Mouse (Mus musculus) embryonic facial prominence, embryonic 15.5 days (tissue): ENCODE results near the gene Atf4. TPM values are rescaled to one million over a fixed set of nuclear protein-coding genes. Genes with fewer than 3 reads are reported as not detected.

Experiments
- ATAC-seq: fragments of 200-750 bp; cut with Nextera tagmentation; 2 replicates; pipeline ENCODE4 v1.8.0; 2017; ENCODE audit warnings: low read depth, moderate TSS enrichment; ENCODE audit not compliant: insufficient number of reproducible peaks, low FRiP score, low TSS enrichment
- H3K27ac ChIP-seq: fragments of 300-500 bp; sonication (generic); replicated peaks from 2 replicates; pipeline ENCODE4 v1.5.1; 2015; ENCODE audit warnings: mild to moderate bottlenecking, inconsistent platforms
- H3K27me3 ChIP-seq: fragments of 300-500 bp; sonication (generic); 2 replicates; pipeline ENCODE4 v1.6.1; 2015; ENCODE audit warnings: inconsistent platforms
- H3K36me3 ChIP-seq: fragments of 300-500 bp; sonication (generic); 2 replicates; pipeline ENCODE4 v1.6.1; 2015; ENCODE audit warnings: mild to moderate bottlenecking, inconsistent platforms
- H3K4me1 ChIP-seq: fragments of 300-500 bp; sonication (generic); 2 replicates; pipeline ENCODE4 v1.6.1; 2015; ENCODE audit warnings: inconsistent platforms
- H3K4me2 ChIP-seq: fragments of 300-500 bp; sonication (generic); replicated peaks from 2 replicates; pipeline ENCODE4 v1.6.1; 2015; ENCODE audit warnings: mild to moderate bottlenecking, inconsistent platforms
- H3K4me3 ChIP-seq: fragments of 300-500 bp; sonication (generic); replicated peaks from 2 replicates; pipeline ENCODE4 v1.5.1; 2015; ENCODE audit warnings: mild to moderate bottlenecking, inconsistent platforms
- H3K9ac ChIP-seq: fragments of 300-500 bp; sonication (generic); 2 replicates; pipeline ENCODE4 v1.6.1; 2015; ENCODE audit warnings: inconsistent platforms
- H3K9me3 ChIP-seq: fragments of 300-500 bp; sonication (generic); replicated peaks from 2 replicates; pipeline ENCODE4 v1.6.1; 2016; ENCODE audit warnings: inconsistent platforms
- WGBS: fragments of 180-500 bp; shearing (Covaris S2); methylation state at CpG from one replicate; pipeline ENCODE4 v1.1.7; 2015; 5-methylcytosine and 5-hydroxymethylcytosine counted together
- polyA plus RNA-seq: library from polyadenylated mRNA; unstranded; fragments of >200 nt; fragmentation: Nextera tagmentation; extraction: Ambion mirVana; gene quantifications from 2 replicates; pipeline ENCODE4 v1.2.1, GENCODE M21; 2015

The Atf4 gene
- polyA plus RNA-seq, 1 experiment from 2014 or later, result 141 TPM

DNA sequence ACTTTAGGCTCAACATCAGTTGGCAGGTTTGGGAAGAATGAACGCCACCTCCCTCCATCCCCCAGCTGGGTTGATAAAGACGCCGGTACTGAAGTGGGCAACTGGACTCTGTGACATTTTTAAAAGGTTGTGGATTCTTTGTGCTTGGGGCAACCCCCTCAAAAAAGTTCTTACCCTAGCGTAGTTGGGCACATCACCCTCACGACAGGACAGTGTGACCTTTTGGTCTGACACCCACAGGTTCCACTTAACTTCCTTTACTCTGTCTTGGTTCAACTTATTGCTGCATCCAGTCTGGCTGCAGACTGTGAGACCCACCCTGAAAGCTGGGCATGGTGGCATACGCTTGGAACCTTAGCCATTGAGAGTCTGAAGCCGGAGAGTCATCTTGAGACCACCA is 31.2 kb upstream of the Atf4 start:
- no peak overlapping the region for H3K27ac ChIP-seq
- no peak overlapping the region for H3K9ac ChIP-seq
- H3K36me3 ChIP-seq, result no peaks in the 10 kb centered on the region
- ATAC-seq, result no peak
- H3K27me3 ChIP-seq, result no peaks in the 10 kb centered on the region
- no peak overlapping the region for H3K4me2 ChIP-seq
- H3K9me3 ChIP-seq, result no peaks in the 10 kb centered on the region
- 88% methylated on average over 7 of the region's 7 CpGs for WGBS
- peaks cover 6% of the 10 kb centered on the region; the same call in 1 of the 2 replicates for H3K4me1 ChIP-seq
- no peak overlapping the region for H3K4me3 ChIP-seq

DNA sequence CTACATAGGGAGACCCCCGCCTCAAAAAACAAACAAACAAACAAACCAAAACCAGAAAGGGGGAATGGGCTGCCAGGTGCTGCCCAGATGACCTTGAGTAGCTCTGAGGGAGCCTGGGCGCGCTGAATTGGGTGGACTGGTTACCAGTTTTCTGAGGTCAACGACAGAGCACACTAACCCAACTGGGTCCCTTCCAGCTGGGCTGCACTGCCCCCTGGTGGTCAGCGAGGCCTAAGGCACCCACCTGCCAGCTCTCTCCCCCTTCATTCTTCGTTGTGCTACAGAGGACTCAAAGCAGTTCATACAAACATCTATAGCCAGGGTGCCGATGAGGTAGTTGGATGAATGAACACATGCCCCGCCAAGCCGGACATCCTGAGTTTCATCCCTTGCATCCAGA is 29.8 kb upstream of the Atf4 start:
- no peak for ATAC-seq
- H3K4me3 ChIP-seq, result no peak overlapping the region
- 20% methylated on average over 9 of the region's 9 CpGs for WGBS
- no peaks in the 10 kb centered on the region for H3K36me3 ChIP-seq
- no peaks in the 10 kb centered on the region for H3K9me3 ChIP-seq
- no peak overlapping the region for H3K4me2 ChIP-seq
- H3K27me3 ChIP-seq, result no peaks in the 10 kb centered on the region
- no peaks in the 10 kb centered on the region for H3K4me1 ChIP-seq
- no peak overlapping the region for H3K9ac ChIP-seq
- H3K27ac ChIP-seq, result no peak overlapping the region

DNA sequence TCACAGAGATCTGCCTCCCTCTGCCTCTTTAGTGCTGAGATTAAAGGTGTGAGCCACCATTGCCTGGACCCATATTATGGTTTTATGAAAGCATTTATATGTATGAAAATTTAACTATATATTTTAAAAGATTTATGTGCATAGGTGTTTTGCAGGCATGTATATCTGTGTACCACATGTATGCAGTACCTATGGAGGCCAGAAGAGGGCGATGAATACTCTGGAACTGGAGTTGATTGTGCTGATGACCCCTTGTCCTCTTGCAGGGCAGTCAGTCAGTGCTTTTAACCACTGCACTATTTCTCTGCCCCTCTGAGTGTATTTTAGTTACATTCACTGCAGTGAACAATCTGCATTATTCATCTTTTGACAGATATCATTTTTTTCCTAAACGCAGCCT is 29.2 kb upstream of the Atf4 start:
- Histone ChIP-seq H3K4me3 (no peak overlapping the region), H3K9me3 (no peaks in the 10 kb centered on the region), H3K4me1 (no peaks in the 10 kb centered on the region), H3K9ac (no peak overlapping the region), H3K27ac (no peak overlapping the region), H3K27me3 (no peaks in the 10 kb centered on the region), H3K4me2 (no peak overlapping the region), H3K36me3 (no peaks in the 10 kb centered on the region)
- ATAC-seq, result no peak
- 46% methylated on average over 2 of the region's 2 CpGs for WGBS

DNA sequence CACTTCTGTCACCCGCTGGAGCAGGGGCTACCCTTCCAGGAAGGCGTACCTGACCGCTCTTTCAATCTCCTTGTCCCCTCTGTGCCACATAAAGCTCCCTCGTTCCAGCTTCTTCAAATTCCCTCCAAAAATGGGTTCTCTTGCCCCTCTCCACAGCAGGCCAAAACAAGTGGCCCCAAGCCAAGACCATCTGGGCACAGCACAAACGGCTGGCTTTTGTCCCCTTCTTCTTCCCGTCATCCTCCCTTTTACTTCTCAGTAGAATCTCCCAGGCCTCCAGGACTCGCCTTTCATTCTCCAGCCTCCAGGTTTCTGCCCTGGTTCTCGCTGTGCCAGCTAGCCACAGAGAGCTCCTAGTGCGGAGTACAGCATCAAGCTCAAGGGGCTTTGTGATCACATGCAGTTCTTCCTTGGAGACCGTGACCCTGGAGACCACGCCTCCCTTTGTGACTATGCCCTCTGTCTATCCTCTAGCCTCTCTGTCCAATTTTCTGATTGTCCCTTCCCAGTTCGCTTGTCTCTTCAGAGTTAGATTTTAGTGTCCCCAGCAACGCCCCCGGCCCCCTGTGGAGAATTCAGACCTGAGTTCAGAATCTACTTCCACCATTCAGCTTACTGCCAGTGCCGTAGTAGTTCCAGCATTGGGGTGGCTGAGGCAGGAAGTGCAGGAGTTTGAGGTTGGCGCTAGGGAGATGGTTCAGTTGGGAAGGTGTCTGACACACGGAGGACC is 26.7 kb upstream of the Atf4 start:
- Histone ChIP-seq H3K27ac (no peak overlapping the region), H3K4me3 (no peak overlapping the region), H3K9ac (no peak overlapping the region), H3K36me3 (no peaks in the 10 kb centered on the region), H3K9me3 (no peaks in the 10 kb centered on the region), H3K4me2 (no peak overlapping the region), H3K27me3 (no peaks in the 10 kb centered on the region), H3K4me1 (peaks cover 2% of the 10 kb centered on the region; the same call in 1 of the 2 replicates)
- no peak for ATAC-seq
- WGBS, result 78% methylated on average over 17 of the region's 17 CpGs

DNA sequence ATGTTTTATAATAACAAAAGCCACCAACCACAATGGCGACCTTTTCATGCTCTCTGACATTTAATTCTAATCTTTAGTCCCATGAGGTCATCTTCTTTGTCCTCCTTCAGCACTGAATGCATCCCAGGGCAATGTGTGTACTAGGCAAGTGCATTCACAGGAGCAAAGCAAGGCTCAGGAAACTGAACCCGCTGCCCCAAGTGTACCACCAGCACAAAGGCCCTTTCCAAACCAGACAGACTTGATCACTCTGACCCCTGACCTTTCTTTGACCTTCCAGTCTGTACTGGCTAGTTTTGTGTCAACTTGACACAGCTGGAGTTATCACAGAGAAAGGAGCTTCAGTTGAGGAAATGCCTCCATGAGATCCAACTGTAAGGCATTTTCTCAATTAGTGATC is 22.7 kb upstream of the Atf4 start:
- Histone ChIP-seq H3K4me1 (peaks cover 18% of the 10 kb centered on the region), H3K36me3 (peaks cover 17% of the 10 kb centered on the region), H3K4me3 (no peak overlapping the region), H3K9me3 (no peaks in the 10 kb centered on the region), H3K27me3 (no peaks in the 10 kb centered on the region), H3K27ac (no peak overlapping the region), H3K9ac (no peak overlapping the region), H3K4me2 (no peak overlapping the region)
- ATAC-seq, result no peak
- 61% methylated on average over 2 of the region's 2 CpGs for WGBS

DNA sequence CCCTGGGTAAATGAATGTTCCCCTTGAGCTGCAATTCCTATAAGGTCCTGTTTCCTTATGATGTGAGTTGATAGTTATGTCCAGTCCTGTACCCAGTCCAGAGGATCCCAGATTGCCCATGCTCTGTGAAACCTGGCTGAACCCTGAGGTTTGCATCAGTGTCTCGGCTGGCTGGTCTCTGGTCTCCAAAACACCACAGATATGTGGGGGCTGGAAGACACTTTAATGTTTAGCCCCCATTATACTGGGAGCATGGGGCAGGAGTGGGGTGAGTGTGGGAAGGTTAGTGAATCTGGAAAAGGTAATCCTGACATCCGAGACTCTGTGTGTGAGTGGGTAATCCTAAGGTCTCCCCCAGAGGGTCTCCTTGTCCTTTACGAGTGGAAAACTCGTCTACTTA is 21.9 kb upstream of the Atf4 start:
- Histone ChIP-seq H3K9me3 (no peaks in the 10 kb centered on the region), H3K9ac (no peak overlapping the region), H3K4me2 (no peak overlapping the region; the same call in 1 of the 2 replicates), H3K4me3 (peak overlapping the region; percentile 91; the same call in 1 of the 2 replicates), H3K27ac (peak overlapping the region; percentile 83), H3K27me3 (no peaks in the 10 kb centered on the region), H3K4me1 (peaks cover 18% of the 10 kb centered on the region), H3K36me3 (peaks cover 22% of the 10 kb centered on the region)
- no peak for ATAC-seq
- 57% methylated on average over 4 of the region's 4 CpGs for WGBS

DNA sequence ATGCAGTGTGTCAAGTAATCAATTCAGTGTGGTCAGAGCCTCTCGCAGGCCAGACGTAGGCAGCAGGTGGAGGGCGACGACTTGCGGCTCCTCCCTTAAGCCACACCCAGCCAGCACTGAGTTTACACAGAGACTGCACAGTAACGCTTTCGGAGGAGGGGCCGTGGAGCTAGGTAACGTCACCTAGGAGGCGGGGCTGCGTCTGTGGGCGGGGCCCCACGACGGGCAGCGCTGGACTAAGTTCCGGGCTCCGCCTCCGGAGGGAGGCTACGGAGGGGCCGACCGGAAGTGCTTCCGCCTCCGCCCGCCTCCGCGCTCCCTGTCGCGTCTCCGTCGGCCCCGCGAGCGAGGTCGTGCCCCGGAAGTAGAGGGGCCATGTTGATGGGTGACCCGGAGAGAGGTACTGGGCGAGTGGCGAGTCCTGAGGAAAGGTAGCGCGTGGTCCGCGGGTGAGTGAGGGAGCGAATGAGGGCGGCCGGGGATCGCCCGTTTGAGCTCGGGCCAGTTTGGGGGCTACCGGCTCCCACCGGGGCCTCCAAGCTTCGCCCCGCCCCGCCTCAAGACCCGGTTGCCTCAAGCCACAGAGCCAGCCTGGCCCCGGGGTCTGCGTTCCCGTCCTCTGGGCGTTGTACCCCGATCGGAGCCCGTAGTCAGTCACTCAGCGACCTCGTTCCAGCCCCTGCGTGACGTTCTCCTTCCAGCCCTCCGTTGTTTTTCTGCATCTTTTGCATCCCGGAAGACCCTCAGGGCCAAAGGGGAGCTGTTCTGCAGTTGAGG is 21.1 kb upstream of the Atf4 start, which contains the start of gene Mief1:
TSS of gene Mief1 (plus strand) at position 286 of the 777 bp plus-strand sequence.
- Histone ChIP-seq H3K27ac (peak within 1 kb of the TSS; percentile 89), H3K9ac (peak within 1 kb of the TSS; percentile 90), H3K4me3 (peak within 1 kb of the TSS; percentile 91), H3K4me2 (peak within 1 kb of the TSS; percentile 75), H3K27me3 (no peaks in the 10 kb centered on the region), H3K4me1 (peaks cover 18% of the 10 kb centered on the region), H3K9me3 (no peaks in the 10 kb centered on the region), H3K36me3 (peaks cover 31% of the 10 kb centered on the region)
- under 1% methylated on average over 67 of the region's 67 CpGs for WGBS
- ATAC-seq, result peak; percentile 97

DNA sequence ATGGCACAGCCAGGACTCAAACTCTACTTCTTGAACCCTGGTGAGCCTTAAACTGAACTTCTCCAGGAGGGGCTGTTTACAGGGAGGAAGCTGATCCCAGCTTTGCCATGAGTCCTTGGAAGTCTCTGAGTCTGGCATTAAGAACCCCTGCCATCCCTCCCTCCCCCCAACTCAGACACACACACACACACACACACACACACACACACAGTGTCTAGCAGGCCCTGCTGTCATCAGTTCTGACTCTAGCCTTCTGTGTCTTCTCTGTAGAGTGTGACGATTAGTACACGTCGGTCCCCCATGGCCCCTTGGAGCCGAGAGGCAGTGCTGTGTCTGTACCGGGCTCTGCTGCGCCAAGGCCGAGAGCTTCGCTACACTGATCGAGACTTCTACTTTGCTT is 19.4 kb upstream of the Atf4 start, which contains the start of gene AC140267.1:
TSS of gene AC140267.1 (plus strand) at position 301 of the 400 bp plus-strand sequence.
- Histone ChIP-seq H3K36me3 (peaks cover 40% of the 10 kb centered on the region), H3K4me1 (peaks cover 18% of the 10 kb centered on the region), H3K4me3 (peak within 1 kb of the TSS; percentile 91), H3K27ac (no peak within 1 kb of the TSS), H3K4me2 (peak within 1 kb of the TSS; percentile 75), H3K9ac (0 out of 2 replicates have a peak within 1 kb of the TSS, but pooled peaks have one; percentile 90), H3K9me3 (no peaks in the 10 kb centered on the region), H3K27me3 (no peaks in the 10 kb centered on the region)
- 94% methylated on average over 9 of the region's 9 CpGs for WGBS
- ATAC-seq, result no peak

DNA sequence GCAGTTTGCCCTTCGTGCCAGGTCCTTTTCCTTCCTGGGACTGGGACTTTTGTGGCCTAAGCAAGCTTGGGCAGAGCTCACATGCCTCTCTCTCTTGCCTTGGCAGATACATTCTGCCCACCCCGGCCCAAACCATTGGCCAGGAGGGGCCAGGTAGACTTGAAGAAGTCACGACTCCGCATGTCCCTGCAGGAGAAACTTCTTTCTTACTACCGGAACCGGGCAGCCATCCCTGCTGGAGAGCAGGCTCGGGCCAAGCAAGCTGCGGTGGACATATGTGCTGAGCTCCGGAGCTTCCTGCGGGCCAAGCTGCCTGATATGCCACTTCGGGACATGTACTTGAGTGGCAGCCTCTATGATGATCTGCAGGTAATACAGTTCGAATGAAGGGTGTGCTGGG is 6.8 kb upstream of the Atf4 start:
- Histone ChIP-seq H3K4me3 (no peak overlapping the region), H3K9ac (no peak overlapping the region), H3K9me3 (no peaks in the 10 kb centered on the region), H3K4me2 (no peak overlapping the region), H3K27ac (no peak overlapping the region), H3K36me3 (peaks cover 80% of the 10 kb centered on the region), H3K4me1 (peaks cover 6% of the 10 kb centered on the region), H3K27me3 (no peaks in the 10 kb centered on the region)
- no peak for ATAC-seq
- WGBS, result 93% methylated on average over 12 of the region's 12 CpGs

DNA sequence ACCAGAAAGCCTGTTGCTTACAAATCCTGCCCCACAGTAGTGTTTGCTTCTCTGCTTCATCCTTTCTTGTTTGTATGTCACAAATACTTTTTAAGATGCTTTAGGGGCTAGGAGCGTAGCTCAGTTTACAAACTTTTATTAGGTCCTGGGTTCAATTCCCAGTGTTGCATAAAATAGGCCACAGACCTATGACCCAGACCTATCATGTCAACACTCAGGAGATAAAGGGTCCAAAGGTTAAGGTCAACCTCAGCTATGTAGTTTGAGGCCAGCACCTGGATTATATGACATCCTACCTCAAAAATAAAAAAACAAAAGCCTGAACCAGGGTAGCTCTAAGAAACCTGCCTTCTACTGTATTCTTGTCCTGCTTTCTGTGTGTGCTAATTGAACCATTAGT is 6.4 kb upstream of the Atf4 start:
- H3K36me3 ChIP-seq, result peaks cover 75% of the 10 kb centered on the region
- 97% methylated on average over 1 of the region's 1 CpGs for WGBS
- peaks cover 11% of the 10 kb centered on the region for H3K4me1 ChIP-seq
- H3K27me3 ChIP-seq, result no peaks in the 10 kb centered on the region
- no peaks in the 10 kb centered on the region for H3K9me3 ChIP-seq
- no peak overlapping the region for H3K4me3 ChIP-seq
- H3K27ac ChIP-seq, result no peak overlapping the region
- H3K9ac ChIP-seq, result no peak overlapping the region
- H3K4me2 ChIP-seq, result no peak overlapping the region
- no peak for ATAC-seq

DNA sequence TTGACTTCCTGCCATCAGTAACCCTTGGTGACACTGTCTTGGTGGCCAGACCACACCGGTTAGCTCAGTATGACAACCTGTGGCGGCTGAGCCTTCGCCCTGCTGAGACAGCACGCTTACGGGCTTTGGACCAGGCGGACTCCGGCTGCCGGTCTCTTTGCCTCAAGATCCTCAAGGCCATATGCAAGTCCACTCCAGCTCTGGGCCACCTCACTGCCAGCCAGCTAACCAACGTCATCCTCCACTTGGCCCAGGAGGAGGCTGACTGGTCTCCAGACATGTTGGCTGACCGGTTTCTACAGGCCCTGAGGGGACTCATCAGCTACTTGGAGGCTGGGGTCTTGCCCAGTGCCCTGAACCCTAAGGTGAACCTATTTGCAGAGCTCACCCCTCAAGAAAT is 5.3 kb upstream of the Atf4 start:
- H3K36me3 ChIP-seq, result peaks cover 67% of the 10 kb centered on the region
- H3K4me3 ChIP-seq, result no peak overlapping the region
- no peak overlapping the region for H3K27ac ChIP-seq
- H3K4me2 ChIP-seq, result no peak overlapping the region
- ATAC-seq, result no peak
- no peak overlapping the region for H3K9ac ChIP-seq
- H3K27me3 ChIP-seq, result no peaks in the 10 kb centered on the region
- H3K9me3 ChIP-seq, result no peaks in the 10 kb centered on the region
- peaks cover 19% of the 10 kb centered on the region for H3K4me1 ChIP-seq
- WGBS, result 91% methylated on average over 10 of the region's 10 CpGs
